Mouse (Mus musculus): ENCODE results near the gene Pde5a.

- TF ChIP-seq CTCF (IDR thresholded peaks at IDR 0.05; ENCODE audit: low read depth) (no peak), EP300 (IDR thresholded peaks at IDR 0.05; ENCODE audit: low read depth) (no peak)
Observed at GRCm38 (mm10) chr3:122907841-122908240, 179.1 kb downstream of the Pde5a start.
